Mouse (Mus musculus) kidney, postnatal 14 days (tissue): ENCODE results near the gene Cox6b1.

ENCODE experiments used
- DNase-seq: peaks from one replicate; pipeline ENCODE4 v3.0.0; 2022; ENCODE audit warnings: mixed read lengths

Cox6b1 gene

GRCm38 (mm10) chr7:30625530-30626384, at the start of gene Cox6b1:
Cox6b1 (minus strand) TSS chr7:30626151.
- DNase-seq = peak; percentile 92

DNA sequence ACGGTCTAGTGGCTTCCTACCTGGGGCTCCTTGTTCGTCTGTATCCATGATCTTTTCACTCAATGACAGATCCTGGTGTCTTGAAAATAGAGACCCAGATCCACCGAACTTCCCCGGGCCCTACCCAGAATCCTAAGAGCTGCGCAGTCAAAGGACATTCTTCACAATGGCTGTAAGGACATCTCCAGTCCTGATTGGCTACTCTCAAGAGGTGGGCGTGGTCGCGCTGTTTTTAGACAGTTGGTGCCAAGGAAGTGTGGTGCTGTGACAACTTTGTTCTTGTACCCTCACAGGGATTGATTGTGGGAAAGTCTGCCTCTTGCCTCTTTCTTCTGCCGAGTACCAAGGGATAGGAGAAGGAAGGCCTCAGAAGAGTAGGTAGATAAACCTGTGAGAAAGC, 45.5 kb upstream of the Cox6b1 start, which contains the start of gene Pmis2:
Pmis2 (minus strand) TSS at position 126 of the 400 bp plus-strand sequence.
- no peak for DNase-seq

DNA sequence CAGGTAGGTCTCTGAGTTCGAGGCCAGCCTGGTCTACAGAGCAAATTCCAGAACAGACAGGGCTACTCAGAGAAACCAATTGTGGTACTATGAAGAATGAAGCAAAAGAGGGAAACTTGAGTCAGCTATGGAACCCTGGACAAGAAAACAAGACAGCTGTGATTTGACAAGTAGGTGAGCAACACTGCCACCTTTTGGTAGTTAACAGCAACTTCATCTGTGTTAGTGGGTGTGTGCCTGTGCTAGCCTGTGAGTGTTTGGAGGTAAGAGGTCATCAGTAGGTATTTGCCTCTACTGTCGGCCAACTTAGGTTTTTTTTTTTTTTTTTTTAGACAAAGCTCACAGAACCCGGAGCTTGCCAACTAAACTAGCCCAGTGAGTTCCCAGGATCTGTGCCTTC, 43.3 kb upstream of the Cox6b1 start:
- DNase-seq = no peak

DNA sequence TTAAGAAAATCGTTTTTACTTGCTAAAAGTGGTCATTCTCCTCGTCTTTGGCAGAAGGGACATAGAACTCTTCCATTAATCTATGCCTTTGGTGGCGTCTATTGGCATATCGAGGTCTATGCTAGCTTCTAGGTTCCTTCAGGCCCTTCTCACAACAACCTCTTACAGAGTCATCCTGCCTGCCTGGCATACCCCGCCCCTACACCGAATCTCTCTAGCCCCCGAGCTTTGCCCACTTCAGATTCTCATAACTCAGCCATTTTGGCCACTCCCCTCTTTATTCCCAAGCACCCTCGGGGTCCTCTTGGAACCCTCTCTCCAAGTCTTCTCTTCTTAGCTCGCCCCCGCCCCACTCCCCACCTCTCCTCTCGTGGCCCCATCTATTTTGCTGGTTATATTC, 39.4 kb upstream of the Cox6b1 start:
- DNase-seq = no peak

GRCm38 (mm10) chr7:30664529-30665200, 38.7 kb upstream of the Cox6b1 start, which contains the start of gene Haus5:
Haus5 (minus strand) TSS chr7:30664994.
- DNase-seq = peak; percentile 94

GRCm38 (mm10) chr7:30649591-30650540, 23.9 kb upstream of the Cox6b1 start, which contains the start of gene Rbm42:
Rbm42 (minus strand) TSS chr7:30650317.
- peak; percentile 99 for DNase-seq

DNA sequence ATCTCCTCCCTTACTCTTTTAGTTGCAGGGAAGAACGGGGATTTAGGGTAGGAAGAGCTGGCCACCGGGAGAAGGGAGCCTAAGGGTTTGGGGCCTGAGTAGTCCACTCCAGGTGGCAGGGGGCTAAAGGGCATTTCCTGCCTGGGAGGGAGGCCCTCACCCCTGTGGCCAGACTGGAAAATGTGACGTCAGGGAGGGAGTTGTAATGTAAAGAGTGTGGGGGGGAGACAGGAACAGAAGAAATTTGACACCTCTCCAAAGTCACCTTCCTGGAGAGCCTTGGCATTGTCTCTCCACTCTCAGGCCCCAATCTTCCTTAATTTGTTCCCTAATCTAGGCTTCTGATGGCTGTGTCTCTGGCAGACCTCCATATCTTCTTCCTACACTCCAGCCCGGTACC, 13.1 kb upstream of the Cox6b1 start:
- no peak for DNase-seq

DNA sequence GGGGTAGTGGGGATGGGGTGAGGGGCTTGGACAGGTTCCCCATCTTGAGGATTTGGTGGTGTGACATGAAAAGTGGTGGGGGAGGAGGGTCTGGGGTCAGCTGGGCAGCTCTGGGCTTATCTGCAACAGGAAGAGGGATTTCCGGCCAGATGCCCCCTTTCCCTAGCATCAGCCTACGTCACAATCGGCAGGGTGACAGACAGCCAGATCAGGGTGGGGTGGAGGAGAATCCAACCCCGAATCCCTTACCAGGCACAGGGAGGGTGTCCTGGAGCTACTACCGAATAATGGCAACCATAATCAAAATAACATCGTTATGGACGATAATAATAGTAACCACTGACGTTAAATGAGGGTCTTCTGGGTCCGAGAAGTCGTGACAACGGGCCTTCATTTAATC, 10.4 kb upstream of the Cox6b1 start:
- DNase-seq = no peak

DNA sequence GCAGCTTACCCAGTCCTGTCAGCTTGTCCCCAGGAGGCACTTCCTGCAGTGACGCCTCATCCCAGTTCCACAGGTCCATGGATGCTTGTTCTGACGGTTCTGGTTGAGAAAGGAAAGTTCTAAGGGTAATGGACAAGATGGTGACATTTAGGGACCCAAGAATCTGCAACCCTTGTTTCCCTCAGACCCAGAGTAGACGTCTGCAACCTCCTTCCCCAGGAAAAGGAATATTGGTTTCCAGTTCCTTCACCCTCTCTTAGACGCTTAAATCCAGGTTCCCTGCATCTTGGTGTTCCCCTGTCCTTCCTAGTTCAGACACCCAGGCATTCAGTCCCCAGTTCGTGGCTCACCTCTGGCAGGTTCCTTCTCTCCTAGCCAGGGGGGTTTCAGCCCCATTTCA, 9.8 kb upstream of the Cox6b1 start, which contains the start of gene Etv2:
Etv2 (minus strand) TSS at position 101 of the 400 bp plus-strand sequence.
- DNase-seq = no peak

GRCm38 (mm10) chr7:30634621-30635020, 8.7 kb upstream of the Cox6b1 start:
- DNase-seq = peak; percentile 41

DNA sequence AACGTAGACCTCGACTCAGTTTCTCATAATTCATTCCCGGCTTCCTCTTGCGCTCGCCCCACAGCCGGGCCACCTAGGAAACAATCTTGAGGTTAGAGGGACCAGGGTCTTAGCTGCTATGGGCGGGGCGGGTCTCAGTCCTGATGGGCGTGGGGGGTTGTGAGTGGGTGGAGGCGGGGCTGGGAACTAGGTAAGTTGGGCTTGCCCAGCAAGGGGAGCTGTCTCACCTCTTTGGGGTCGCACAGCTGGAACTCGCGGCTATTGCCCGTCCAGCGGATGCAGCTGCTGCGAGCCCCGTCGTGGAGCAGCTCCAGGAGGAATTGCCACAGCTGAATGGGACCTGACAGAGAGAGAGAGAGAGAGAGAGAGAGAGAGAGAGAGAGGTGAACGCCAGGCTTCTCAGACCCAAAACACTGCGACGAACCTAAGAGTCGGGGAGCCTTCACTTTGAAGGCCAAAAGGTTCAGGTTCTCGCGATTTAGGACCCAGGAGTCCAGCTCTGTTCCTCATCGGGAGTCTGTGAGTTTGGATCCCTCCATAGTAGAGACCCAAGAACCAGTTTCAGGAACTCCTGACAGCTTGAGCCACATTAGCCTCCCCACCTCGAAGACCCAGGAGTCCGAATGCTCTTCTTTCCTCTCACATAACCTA, 7.9 kb upstream of the Cox6b1 start:
- DNase-seq = no peak

DNA sequence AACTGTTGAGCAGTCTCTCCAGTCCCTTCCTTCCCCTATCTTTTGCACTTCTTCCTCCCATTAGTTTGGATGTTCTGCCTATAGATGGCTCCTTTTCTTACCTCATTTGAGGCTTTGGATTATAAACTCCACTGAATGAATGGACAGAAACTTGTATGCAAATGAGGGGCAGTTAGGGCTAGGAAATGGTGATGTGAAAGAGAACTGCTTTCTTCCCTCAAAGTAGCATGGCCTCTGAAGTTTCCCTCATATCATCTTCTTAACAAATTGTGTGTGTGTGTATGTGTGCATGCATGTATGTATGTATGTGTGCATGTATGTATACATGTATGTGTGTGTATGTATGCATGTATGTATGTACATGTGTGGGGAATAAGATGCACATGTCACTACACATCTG, 3.1 kb upstream of the Cox6b1 start:
- no peak for DNase-seq

DNA sequence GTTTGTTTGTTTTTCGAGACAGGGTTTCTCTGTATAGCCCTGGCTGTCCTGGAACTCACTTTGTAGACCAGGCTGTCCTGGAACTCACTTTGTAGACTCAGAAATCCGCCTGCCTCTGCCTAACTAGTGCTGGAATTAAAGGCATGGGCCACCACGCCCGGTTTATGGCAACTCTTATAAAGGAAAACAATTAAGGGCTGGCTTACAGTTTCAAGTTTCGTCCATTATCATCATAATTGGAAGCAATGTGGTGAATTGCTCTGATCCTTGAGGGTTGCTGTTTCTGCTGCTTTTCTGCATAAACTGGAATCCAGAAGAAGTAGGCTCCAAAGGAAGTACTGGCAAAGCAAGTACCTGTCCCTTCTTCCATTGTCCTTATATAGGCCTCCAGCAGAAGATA, 696 bp upstream of the Cox6b1 start:
- DNase-seq = no peak

DNA sequence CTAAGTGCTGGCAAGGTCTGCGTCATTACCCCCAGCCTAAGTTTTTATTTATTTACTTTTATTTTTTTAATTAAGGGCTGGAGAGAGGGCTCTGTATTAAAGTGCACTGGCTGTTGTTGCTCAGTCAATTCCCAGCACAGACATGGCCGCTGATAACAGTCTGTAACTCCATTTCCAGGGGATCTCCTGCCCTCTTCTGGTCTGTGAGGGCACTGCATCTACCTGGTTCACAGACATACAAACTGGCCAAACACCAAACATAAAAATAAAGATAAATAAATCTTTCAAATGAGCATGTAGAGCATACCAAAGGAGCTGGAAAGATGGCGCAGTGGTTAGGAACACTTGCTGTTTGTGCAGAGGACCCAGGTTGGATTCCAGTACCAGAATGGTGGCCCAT, 6.7 kb downstream of the Cox6b1 start:
- DNase-seq = peak; percentile 36

GRCm38 (mm10) chr7:30618658-30619057, 7.3 kb downstream of the Cox6b1 start:
- DNase-seq = no peak

GRCm38 (mm10) chr7:30615049-30615760, 10.7 kb downstream of the Cox6b1 start:
- no peak for DNase-seq

DNA sequence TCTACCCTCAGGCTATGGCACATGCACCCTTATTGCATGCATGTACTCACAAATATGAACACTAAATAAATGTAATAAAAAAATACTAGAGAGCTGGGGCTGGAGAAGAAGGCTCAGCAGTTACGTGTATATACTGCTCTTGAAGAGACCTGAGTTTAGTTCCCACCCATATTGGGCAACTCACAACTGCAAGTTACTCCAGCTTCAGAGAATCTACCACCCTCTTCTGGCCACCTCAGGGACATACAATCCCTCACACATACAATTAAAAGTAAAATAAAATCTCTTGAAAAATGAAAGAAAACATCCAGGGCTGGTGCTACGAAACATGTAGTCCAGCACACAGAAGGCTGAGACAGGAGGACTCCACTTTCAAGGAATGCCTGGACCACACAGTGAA, 11.5 kb downstream of the Cox6b1 start:
- no peak for DNase-seq

GRCm38 (mm10) chr7:30613529-30614112, 12.3 kb downstream of the Cox6b1 start:
- peak; percentile 78 for DNase-seq

- DNase-seq = no peak
These were observed 13.1 kb downstream of the Cox6b1 start, which contains the start of gene Upk1a for GRCm38 (mm10) chr7:30612654-30613402. Upk1a (minus strand) TSS chr7:30612847.

DNA sequence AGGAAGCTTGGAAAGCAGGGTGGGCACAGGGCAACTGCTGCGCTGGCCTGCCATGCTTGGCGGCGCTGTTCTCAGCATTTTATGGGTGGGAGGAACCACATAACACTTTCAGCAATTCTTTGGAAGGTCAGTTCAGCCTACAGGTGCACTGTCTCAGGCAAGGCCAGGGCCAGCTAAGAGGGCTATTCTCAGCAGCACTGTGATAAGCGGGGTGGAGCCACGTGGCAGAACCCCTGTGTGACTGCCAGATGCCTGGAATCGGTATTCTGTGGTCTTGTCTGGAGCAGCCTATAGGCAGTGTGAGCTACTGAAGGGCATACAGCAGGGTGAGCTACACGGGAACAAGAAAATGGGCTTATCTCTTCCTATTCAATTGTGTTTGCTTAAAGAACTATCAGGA, 15.9 kb downstream of the Cox6b1 start:
- no peak for DNase-seq
